Mouse (Mus musculus): ENCODE measurements around the gene Rap1a. TPM values are rescaled to one million over a fixed set of nuclear protein-coding genes. Genes with fewer than 3 reads are reported as not detected.
A peak's percentile ranks its signal among the peaks of the same experiment; 100 is the strongest.

Rap1a gene
- polyA plus RNA-seq, 1 experiment from 2014 or later, result 88.2 TPM

DNA sequence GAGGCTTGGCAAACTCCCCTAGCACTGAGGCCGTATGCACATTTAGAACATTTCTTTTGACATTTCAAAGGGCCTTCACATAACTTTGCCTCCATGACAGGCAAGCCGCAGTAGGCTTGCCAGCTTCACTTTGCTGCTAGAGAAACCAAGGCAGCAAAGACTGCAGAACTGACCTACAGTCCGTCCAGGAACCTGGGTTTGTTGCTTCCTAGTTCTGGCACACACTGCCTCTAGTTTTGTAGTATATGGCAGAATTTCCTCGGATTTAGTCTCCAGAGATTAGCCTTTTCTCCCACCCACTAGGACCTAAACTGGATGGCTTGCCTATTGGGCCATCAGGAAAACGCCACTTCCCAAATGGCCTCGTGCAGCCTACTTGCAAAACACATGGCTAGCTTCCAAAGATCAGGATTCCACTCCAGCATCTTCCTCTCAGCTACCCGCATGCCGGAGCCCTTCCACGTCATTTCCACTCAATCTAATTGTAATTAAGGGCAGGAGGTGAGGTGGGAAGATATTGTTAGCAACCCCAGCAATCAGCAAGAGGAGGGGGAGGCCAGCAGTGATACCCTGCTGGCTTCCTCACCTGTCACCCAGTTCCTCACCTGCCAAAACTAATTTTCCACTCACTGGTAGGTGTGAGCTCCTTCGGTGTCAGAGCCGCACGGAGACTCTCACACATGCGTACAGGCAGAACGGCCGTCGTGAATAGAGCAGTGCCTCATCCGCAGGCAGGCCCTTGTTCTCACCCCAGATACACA, 104.6 kb downstream of the Rap1a start:
- no peak for ATAC-seq (ENCODE audit: low FRiP score)
- H3K9me3 ChIP-seq (replicated peaks), result no peaks in the 10 kb centered on the region
- H3K27me3 ChIP-seq (replicated peaks), result 0 out of 2 replicates have a peak, but pooled peaks cover 4% of the 10 kb centered on the region
- no peaks in the 10 kb centered on the region for H3K36me3 ChIP-seq
- H3K4me1 ChIP-seq, result peaks cover 19% of the 10 kb centered on the region
- H3K27ac ChIP-seq (replicated peaks), result no peak overlapping the region
- H3K4me3 ChIP-seq (replicated peaks), result no peak overlapping the region
- H3K9ac ChIP-seq (replicated peaks), result 0 out of 2 replicates have a peak overlapping the region, but pooled peaks have one; percentile 3
- H3K4me2 ChIP-seq, result peak overlapping the region; percentile 34
- WGBS, result 62% methylated on average over 17 of the region's 17 CpGs

DNA sequence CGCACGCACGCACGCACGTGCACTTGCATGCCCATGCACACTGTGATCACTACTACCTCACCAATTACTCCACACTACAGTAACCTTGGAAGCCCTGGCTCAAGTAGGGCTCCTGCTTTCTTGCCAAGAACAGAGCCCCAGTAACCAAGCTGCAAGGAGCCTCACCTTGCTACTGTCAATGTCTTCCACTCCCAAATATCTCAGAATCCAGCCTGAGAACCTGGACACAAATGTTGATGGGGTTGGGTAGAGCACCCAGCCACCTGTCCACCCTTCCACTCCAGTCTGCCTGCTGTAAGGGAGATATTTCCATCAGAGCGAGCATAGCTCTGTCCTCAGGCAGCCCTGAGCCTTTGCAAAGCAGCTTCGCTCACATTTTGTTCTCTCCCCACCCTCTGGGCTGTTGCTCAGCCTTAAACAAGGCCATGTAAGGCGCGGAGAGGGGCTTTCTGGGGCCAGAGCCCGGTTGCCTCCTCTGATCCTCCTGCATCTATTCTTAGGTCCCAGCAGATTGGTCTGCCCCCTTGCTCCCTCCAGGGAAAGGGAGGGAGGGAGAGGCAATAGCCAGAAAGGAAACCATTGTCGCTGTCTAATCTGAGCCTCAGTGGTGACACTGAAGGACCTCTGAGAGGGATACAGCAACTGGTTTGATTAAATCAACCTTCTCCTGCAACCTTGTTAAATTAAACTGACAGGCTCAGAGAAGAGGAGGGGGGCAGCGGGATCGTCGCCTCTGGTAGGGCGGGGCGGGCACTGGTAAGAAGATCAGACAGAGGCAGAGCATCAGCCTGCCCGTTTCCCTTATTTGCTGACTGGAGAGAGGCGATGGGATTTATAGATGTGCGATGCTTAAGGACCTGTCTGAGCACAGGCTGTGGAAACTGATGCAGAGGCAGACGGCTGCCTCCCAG, 105.4 kb downstream of the Rap1a start:
- ATAC-seq (ENCODE audit: low FRiP score), result peak; percentile 36

DNA sequence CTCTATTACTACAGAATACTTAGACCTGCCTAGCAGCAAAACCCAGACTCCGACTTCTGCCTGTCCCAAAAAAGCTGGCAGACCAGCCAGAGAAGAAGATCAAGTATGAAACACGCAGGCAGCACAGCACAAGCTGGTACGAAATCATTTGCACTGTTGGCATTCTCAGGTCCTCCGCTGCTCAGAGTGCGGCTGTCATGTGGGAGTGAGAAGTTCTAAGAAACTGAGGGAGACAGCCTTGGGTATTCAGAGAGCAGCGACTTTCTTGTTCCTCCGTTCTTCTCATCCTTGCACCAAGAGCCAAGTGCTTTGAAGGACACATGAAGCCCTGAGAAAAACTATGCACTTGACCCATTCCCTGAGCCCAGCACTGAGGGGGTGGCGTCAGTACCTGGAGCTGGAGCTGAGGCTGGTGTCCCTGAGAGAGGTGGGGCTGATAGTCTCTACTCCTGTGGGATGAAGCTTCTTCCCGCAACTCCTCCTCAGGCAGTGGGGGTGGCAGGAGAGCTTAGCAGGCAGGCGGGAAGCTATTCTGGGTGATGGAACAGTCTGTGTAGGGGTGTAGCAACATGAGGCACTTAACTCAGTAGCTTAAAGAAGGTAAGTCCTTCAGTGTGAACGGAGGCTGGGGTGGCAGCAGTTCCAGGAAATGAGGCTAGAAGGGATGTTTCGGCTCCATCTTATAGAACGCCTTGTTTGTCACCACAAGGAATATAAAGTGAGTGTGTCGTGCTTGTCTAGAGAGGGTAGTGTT, 107.6 kb downstream of the Rap1a start:
- H3K27me3 ChIP-seq (replicated peaks), result 0 out of 2 replicates have a peak, but pooled peaks cover 8% of the 10 kb centered on the region
- no peak overlapping the region for H3K27ac ChIP-seq (replicated peaks)
- H3K9me3 ChIP-seq (replicated peaks), result no peaks in the 10 kb centered on the region
- 81% methylated on average over 14 of the region's 14 CpGs for WGBS
- no peak for ATAC-seq (ENCODE audit: low FRiP score)
- H3K4me1 ChIP-seq, result peaks cover 19% of the 10 kb centered on the region
- no peak overlapping the region for H3K4me2 ChIP-seq
- H3K36me3 ChIP-seq, result no peaks in the 10 kb centered on the region
- H3K9ac ChIP-seq (replicated peaks), result no peak overlapping the region
- no peak overlapping the region for H3K4me3 ChIP-seq (replicated peaks)

More for the DNA sequence above, 105.4 kb downstream of the Rap1a start:
- 31% methylated on average over 20 of the region's 20 CpGs for WGBS
- no peaks in the 10 kb centered on the region for H3K9me3 ChIP-seq (replicated peaks)
- peak overlapping the region; percentile 1; the same call in 1 of the 2 replicates for H3K27ac ChIP-seq (replicated peaks)
- peak overlapping the region; percentile 34 for H3K4me2 ChIP-seq
- peaks cover 19% of the 10 kb centered on the region for H3K4me1 ChIP-seq
- H3K4me3 ChIP-seq (replicated peaks), result no peak overlapping the region
- peak overlapping the region; percentile 3; the same call in 1 of the 2 replicates for H3K9ac ChIP-seq (replicated peaks)
- 0 out of 2 replicates have a peak, but pooled peaks cover 4% of the 10 kb centered on the region for H3K27me3 ChIP-seq (replicated peaks)
- H3K36me3 ChIP-seq, result no peaks in the 10 kb centered on the region

DNA sequence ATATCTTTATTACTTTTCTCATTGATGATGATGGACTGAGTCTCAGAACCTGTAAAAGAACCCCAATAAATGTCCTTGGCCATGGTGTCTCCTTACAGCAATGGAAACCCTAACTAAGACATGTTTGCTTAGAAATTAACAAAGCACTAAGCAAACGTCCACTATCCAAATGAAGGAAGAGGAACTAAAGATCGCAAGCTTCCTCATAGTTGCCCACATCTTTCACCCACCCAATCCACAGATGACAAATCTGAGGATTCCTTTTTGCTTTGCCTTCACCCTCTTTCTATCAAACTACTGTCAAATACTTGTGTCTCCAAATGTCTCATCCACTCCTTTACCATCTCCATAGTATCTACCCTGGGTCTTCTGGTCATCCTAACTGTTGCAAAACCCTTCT, 112.6 kb downstream of the Rap1a start:
- H3K27ac ChIP-seq (replicated peaks), result no peak overlapping the region
- peaks cover 4% of the 10 kb centered on the region for H3K36me3 ChIP-seq
- no peak overlapping the region for H3K4me3 ChIP-seq (replicated peaks)
- no peak overlapping the region for H3K9ac ChIP-seq (replicated peaks)
- H3K4me1 ChIP-seq, result peaks cover 14% of the 10 kb centered on the region
- ATAC-seq (ENCODE audit: low FRiP score), result no peak
- WGBS, result 86% methylated on average over 2 of the region's 2 CpGs
- no peak overlapping the region for H3K4me2 ChIP-seq
- H3K27me3 ChIP-seq (replicated peaks), result 0 out of 2 replicates have a peak, but pooled peaks cover 6% of the 10 kb centered on the region
- no peaks in the 10 kb centered on the region for H3K9me3 ChIP-seq (replicated peaks)

DNA sequence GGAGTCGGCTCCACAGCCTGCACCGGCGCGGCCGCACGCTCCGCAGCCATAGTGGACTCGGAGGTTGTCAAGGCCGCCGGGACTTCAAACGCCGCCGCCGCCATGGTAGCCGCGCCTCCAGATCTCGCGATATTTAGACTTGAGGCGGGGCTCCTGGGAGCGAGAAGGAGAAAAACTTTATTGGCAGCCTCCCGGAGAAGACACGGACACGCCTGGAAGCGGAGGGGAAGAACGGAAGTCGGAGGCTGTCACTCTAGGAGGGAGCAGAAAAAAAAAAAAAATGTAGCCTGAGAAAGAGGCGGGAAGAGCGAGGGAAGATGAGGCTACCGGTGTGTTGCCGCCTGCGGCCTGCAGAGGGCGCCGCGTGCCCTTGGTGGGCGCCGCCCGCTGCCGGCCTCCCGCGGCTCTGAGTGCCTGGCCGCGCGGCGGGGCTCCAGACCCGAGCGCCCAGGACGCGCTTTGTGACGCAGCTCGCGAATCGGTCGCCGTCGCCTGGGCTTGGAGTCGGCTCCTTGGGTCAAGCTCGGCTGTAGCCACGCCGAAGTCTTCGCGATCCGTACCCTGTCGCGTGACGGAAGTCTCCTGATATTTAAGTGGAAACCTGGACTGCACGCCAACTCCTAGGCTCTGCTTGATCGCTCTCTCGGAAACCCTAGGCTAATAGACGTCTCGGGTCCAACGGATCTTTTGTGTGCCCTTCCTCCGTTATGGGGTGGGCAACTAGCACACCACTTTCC, 113.6 kb downstream of the Rap1a start, which contains the start of gene Ddx20:
TSS of gene Ddx20 (minus strand) at position 251 of the 737 bp plus-strand sequence.
- peaks cover 12% of the 10 kb centered on the region for H3K36me3 ChIP-seq
- H3K27ac ChIP-seq (replicated peaks), result peak within 1 kb of the TSS; percentile 88
- 0 out of 2 replicates have a peak, but pooled peaks cover 4% of the 10 kb centered on the region for H3K27me3 ChIP-seq (replicated peaks)
- H3K4me3 ChIP-seq (replicated peaks), result peak within 1 kb of the TSS; percentile 90
- H3K4me2 ChIP-seq, result peak within 1 kb of the TSS; percentile 80
- H3K9me3 ChIP-seq (replicated peaks), result no peaks in the 10 kb centered on the region
- H3K4me1 ChIP-seq, result peaks cover 14% of the 10 kb centered on the region
- WGBS, result under 1% methylated on average over 69 of the region's 72 CpGs
- H3K9ac ChIP-seq (replicated peaks), result peak within 1 kb of the TSS; percentile 91
- ATAC-seq (ENCODE audit: low FRiP score), result peak; percentile 97

DNA sequence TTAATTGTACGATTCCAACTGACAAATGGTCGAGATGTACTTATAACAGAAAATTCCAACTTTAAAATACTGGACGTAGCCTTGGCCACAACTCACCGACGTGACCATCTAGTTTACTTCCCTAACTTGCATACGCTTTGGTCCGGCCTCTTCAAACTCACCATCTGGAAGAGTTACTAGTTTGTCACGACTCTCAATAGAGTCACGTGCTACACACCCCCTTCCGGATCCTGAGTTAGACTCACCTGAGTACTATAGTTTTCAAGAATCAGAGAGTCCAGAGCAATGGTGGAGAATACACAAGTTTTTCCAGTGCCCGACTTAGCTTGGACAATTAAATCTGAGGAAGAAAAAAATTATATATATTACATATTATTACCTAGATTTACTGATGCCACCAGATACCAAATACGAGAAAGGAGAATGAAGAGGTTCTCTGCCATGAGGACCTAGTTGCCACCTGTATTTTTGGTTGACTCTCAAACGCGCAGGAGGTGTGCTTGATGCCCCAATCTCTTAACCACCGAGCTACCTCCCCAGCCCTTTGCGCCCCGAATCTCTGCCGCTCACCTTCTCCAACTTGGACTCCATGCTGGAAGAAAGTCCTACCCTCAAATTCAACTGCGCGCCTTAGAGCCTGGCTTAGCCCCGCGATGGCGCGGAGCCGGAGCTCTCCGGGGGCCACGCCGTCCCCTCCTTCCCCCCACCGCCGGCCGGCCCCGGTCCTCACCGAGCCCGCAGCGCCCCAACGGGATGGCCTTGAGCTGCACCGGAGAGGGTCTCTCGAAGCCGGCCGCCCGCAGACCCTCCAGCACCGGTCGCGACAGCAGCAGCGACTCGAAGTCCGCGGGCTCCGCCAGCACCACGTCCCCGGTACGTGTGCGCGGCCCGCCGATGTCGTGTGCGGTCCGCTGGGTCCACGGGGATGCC, 114.5 kb downstream of the Rap1a start:
- Histone ChIP-seq H3K4me2 (peak overlapping the region; percentile 80), H3K4me1 (peaks cover 14% of the 10 kb centered on the region), H3K27ac (replicated peaks) (peak overlapping the region; percentile 85), H3K36me3 (peaks cover 15% of the 10 kb centered on the region), H3K9me3 (replicated peaks) (no peaks in the 10 kb centered on the region), H3K9ac (replicated peaks) (peak overlapping the region; percentile 91), H3K4me3 (replicated peaks) (peak overlapping the region; percentile 90), H3K27me3 (replicated peaks) (0 out of 2 replicates have a peak, but pooled peaks cover 4% of the 10 kb centered on the region)
- peak; percentile 82 for ATAC-seq (ENCODE audit: low FRiP score)
- 9% methylated on average over 60 of the region's 60 CpGs for WGBS

DNA sequence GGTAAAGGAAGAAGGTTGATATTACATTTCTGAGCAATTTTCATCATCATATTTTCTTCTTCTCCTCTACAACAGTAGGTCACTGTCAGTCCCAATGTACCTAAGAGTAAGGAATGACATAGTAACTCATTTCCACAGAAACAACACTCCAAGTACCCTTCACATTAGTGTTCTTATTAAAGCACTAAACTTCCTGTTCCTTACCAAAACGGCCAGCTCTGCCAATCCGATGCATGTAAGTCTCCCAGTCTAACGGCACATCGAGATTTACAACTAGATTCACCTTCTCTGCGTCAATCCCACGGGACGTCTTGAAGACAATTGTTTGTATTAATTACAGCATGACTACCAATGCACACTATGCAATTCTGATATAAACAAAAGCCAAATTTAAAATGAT, 120.8 kb downstream of the Rap1a start:
- WGBS, result 90% methylated on average over 7 of the region's 7 CpGs
- H3K27me3 ChIP-seq (replicated peaks), result no peaks in the 10 kb centered on the region
- H3K4me2 ChIP-seq, result no peak overlapping the region
- H3K36me3 ChIP-seq, result peaks cover 50% of the 10 kb centered on the region
- H3K9ac ChIP-seq (replicated peaks), result no peak overlapping the region
- no peaks in the 10 kb centered on the region for H3K4me1 ChIP-seq
- no peaks in the 10 kb centered on the region for H3K9me3 ChIP-seq (replicated peaks)
- no peak overlapping the region for H3K27ac ChIP-seq (replicated peaks)
- no peak overlapping the region for H3K4me3 ChIP-seq (replicated peaks)
- ATAC-seq (ENCODE audit: low FRiP score), result no peak

Other genes with a start within 250 kb of the Rap1a start
- gene Ddx20, start 113.8 kb downstream of the Rap1a start, polyA plus RNA-seq (2015; fragmentation: Nextera tagmentation; extraction: Ambion mirVana), result 22.0 and 24.1 TPM in 2 replicates
- 7.3 and 9.2 TPM in 2 replicates for gene Inka2, start 96.7 kb downstream of the Rap1a start, polyA plus RNA-seq (2015; fragmentation: Nextera tagmentation; extraction: Ambion mirVana)
- gene Adora3, start 69.5 kb upstream of the Rap1a start, polyA plus RNA-seq (2015; fragmentation: Nextera tagmentation; extraction: Ambion mirVana), result 0.27 and 0.42 TPM in 2 replicates
- gene Tmigd3, start 69.6 kb upstream of the Rap1a start, polyA plus RNA-seq (2015; fragmentation: Nextera tagmentation; extraction: Ambion mirVana), result not detected in 2 replicates
- 0.54 and 1.8 TPM in 2 replicates for gene I830077J02Rik, start 131.3 kb upstream of the Rap1a start, polyA plus RNA-seq (2015; fragmentation: Nextera tagmentation; extraction: Ambion mirVana)
- gene Wdr77, start 158.0 kb upstream of the Rap1a start, polyA plus RNA-seq (2015; fragmentation: Nextera tagmentation; extraction: Ambion mirVana), result 86.7 and 104 TPM in 2 replicates
- gene Atp5f1, start 158.8 kb upstream of the Rap1a start, polyA plus RNA-seq (2015; fragmentation: Nextera tagmentation; extraction: Ambion mirVana), result 581 and 593 TPM in 2 replicates
- 3.6 and 4.3 TPM in 2 replicates for gene Ovgp1, start 172.4 kb upstream of the Rap1a start, polyA plus RNA-seq (2015; fragmentation: Nextera tagmentation; extraction: Ambion mirVana)
- 3.2 and 3.6 TPM in 2 replicates for gene Pifo, start 213.3 kb upstream of the Rap1a start, polyA plus RNA-seq (2015; fragmentation: Nextera tagmentation; extraction: Ambion mirVana)
- gene Chil5, start 231.5 kb upstream of the Rap1a start, polyA plus RNA-seq (2015; fragmentation: Nextera tagmentation; extraction: Ambion mirVana), result not detected in 2 replicates